Mouse (Mus musculus) ES-E14 (cell line): ENCODE measurements around the gene Tas2r143. TPM values are rescaled to one million over a fixed set of nuclear protein-coding genes. Genes with fewer than 3 reads are reported as not detected.

Source experiments
- DNase-seq: peaks from one replicate; pipeline ENCODE4 v3.0.0-alpha.2; 2013; ENCODE audit warnings: low read depth, low spot score
- H3K27ac ChIP-seq: 2 replicates; pipeline ENCODE4 v1.5.1; 2012; ENCODE audit warnings: low read depth, mild to moderate bottlenecking, low read length, moderate library complexity, mixed read lengths; ENCODE audit not compliant: poor library complexity, insufficient read depth, severe bottlenecking
- H3K36me3 ChIP-seq: 2 replicates; pipeline ENCODE4 v1.6.1; 2012; ENCODE audit warnings: mild to moderate bottlenecking, low read length, moderate library complexity, mixed read lengths; ENCODE audit not compliant: control insufficient read depth, poor library complexity, insufficient read depth, severe bottlenecking
- H3K4me1 ChIP-seq, 2 experiments: fragments of 150-350 bp in 1 of 2; sonication (generic) in 1 of 2; 2 replicates each; pipeline ENCODE4 v1.6.1; 2012; ENCODE audit warnings: low read length in 2 of 2, mild to moderate bottlenecking in 1 of 2, mixed read lengths in 1 of 2; ENCODE audit not compliant: control insufficient read depth in 2 of 2, insufficient read depth in 2 of 2, poor library complexity in 1 of 2
- H3K4me3 ChIP-seq, 2 experiments: fragments of 150-350 bp in 1 of 2; sonication (generic) in 1 of 2; 2 replicates each; pipeline ENCODE4 v1.5.1; 2012; ENCODE audit warnings: low read length in 2 of 2, low read depth in 1 of 2, mild to moderate bottlenecking in 1 of 2, mixed read lengths in 1 of 2; ENCODE audit not compliant: insufficient read depth in 1 of 2, poor library complexity in 1 of 2, severe bottlenecking in 1 of 2
- H3K9ac ChIP-seq: 2 replicates; pipeline ENCODE4 v1.6.1; 2012; ENCODE audit warnings: low read depth, mild to moderate bottlenecking, low read length, mixed read lengths; ENCODE audit not compliant: poor library complexity, insufficient read depth, severe bottlenecking
- H3K9me3 ChIP-seq: fragments of 150-350 bp; sonication (generic); 2 replicates; pipeline ENCODE4 v1.6.1; 2012; ENCODE audit warnings: low read depth, mild to moderate bottlenecking, low read length; ENCODE audit not compliant: control insufficient read depth, insufficient read depth
- CHD2 ChIP-seq: IDR thresholded peaks from 2 replicates; pipeline ENCODE4 v1.6.1; 2014; ENCODE audit warnings: mild to moderate bottlenecking, low read depth, low read length, inconsistent platforms
- HCFC1 ChIP-seq: IDR thresholded peaks from 2 replicates; pipeline ENCODE4 v1.6.1; 2012; ENCODE audit warnings: low read length, inconsistent platforms, borderline replicate concordance; ENCODE audit not compliant: insufficient read depth
- MAFK ChIP-seq: IDR thresholded peaks from 2 replicates; pipeline ENCODE4 v1.6.1; 2014; ENCODE audit warnings: mild to moderate bottlenecking, low read depth, low read length, inconsistent platforms; ENCODE audit not compliant: insufficient read depth
- ZC3H11A ChIP-seq: IDR thresholded peaks from 2 replicates; pipeline ENCODE4 v1.6.1; 2012; ENCODE audit warnings: low read depth, mild to moderate bottlenecking, inconsistent platforms, low read length, borderline replicate concordance
- ZNF384 ChIP-seq: IDR thresholded peaks from 2 replicates; pipeline ENCODE4 v1.6.1; 2012; ENCODE audit warnings: low read depth, low read length, inconsistent platforms
- in situ Hi-C, 2 experiments: fragments of 600-800 bp; cut with MboI; formaldehyde crosslinking; loops; one replicate each; pipeline ENCODE4 v1.15.1; 2025; ENCODE audit warnings: low sequenced_read_pairs in 2 of 2, inconsistent platforms in 1 of 2; ENCODE audit not compliant: unreplicated experiment in 2 of 2
- total RNA-seq: library from RNA; depleted of rRNA; stranded (reverse); fragments of 300-350 nt; gene quantifications from 2 replicates; pipeline ENCODE4 v1.2.3, GENCODE M21; 2012

Tas2r143 gene
- total RNA-seq, 1 experiment: not detected

DNA sequence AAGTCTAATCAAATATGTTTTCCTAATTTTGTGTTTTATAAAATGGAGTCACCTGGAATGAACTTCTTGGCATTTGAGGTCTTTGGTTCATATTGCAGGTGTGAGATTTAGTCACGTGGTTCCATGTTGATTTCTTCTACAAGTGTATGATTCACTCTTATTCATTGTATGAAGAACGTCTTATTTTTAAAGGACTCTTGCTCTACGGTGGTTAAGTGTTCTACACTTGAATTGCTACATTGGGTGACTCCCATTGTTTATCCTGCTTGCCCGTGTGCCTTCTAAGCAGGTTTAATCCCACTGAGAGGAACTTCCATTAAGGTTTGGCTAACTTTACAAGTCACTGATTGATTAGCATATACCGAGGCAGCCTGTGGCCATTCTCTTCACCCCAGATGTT lies 22.8 kb upstream of the Tas2r143 start:
- TF ChIP-seq HCFC1: no peak
- TF ChIP-seq ZC3H11A: no peak
- TF ChIP-seq CHD2: no peak
- no peak for TF ChIP-seq ZNF384
- no peak for TF ChIP-seq MAFK
- Histone ChIP-seq H3K4me3 (no peak overlapping the region), H3K9ac (no peak overlapping the region), H3K27ac (no peak overlapping the region), H3K9me3 (no peaks in the 10 kb centered on the region), H3K4me1 (peaks cover 2% of the 10 kb centered on the region in 2 experiments; a peak in 2 of 4 replicates), H3K36me3 (no peaks in the 10 kb centered on the region)
- in situ Hi-C loops: no loop called here
- no peak for DNase-seq

DNA sequence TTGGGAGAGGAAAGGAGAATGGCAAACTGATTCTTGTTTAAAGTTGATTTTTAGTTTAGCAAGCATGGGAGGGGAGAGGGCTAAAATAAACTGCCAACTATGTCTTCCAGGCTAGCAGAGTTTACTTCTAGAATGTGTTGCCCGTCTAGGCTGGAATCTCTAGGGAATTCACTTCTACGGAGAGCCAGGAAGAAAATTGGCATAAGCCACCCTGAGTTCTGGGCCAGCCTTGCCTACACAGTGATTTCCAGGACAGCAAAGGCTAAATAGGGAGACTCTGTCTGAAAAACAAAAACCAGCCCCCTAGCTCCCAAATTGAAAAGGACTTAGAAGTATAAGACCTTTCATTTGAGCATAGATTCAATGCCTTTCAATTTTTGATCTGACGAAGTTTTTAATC lies 20.5 kb upstream of the Tas2r143 start:
- DNase-seq: no peak
- no peak for TF ChIP-seq MAFK
- no peak for TF ChIP-seq ZNF384
- no peak for TF ChIP-seq HCFC1
- TF ChIP-seq ZC3H11A: no peak
- no peak for TF ChIP-seq CHD2
- H3K27ac ChIP-seq: no peak overlapping the region
- H3K4me3 ChIP-seq: no peak overlapping the region
- no peaks in the 10 kb centered on the region; a peak in 1 of 4 replicates for H3K4me1 ChIP-seq
- in situ Hi-C loops: no loop called here
- no peaks in the 10 kb centered on the region for H3K9me3 ChIP-seq
- no peaks in the 10 kb centered on the region for H3K36me3 ChIP-seq
- no peak overlapping the region for H3K9ac ChIP-seq

- TF ChIP-seq MAFK (no peak), HCFC1 (no peak), CHD2 (no peak)
- H3K4me1 ChIP-seq: no peaks in the 10 kb centered on the region; a peak in 1 of 4 replicates
- DNase-seq: peak; percentile 73
- H3K36me3 ChIP-seq: no peaks in the 10 kb centered on the region
- H3K4me3 ChIP-seq: no peak overlapping the region
- no peak overlapping the region for H3K9ac ChIP-seq
- H3K9me3 ChIP-seq: no peaks in the 10 kb centered on the region
- no peak overlapping the region; the same call in 1 of the 2 replicates for H3K27ac ChIP-seq
- in situ Hi-C loops: no loop called here
Measured at GRCm38 (mm10) chr6:42380416-42381144, 19.5 kb upstream of the Tas2r143 start.

GRCm38 (mm10) chr6:42381221-42381620 lies 18.8 kb upstream of the Tas2r143 start:
- no peak overlapping the region for H3K9ac ChIP-seq
- no peaks in the 10 kb centered on the region for H3K36me3 ChIP-seq
- H3K9me3 ChIP-seq: no peaks in the 10 kb centered on the region
- in situ Hi-C loops: no loop called here
- H3K4me3 ChIP-seq: no peak overlapping the region
- TF ChIP-seq HCFC1 (no peak), CHD2 (no peak), MAFK (no peak), ZC3H11A (no peak), ZNF384 (no peak)
- H3K4me1 ChIP-seq: no peaks in the 10 kb centered on the region; a peak in 1 of 4 replicates
- H3K27ac ChIP-seq: no peak overlapping the region; the same call in 1 of the 2 replicates
- no peak for DNase-seq
